Mouse (Mus musculus): ENCODE data around the gene Atp13a1. TPM values are rescaled to one million over a fixed set of nuclear protein-coding genes. Genes with fewer than 3 reads are reported as not detected.

The Atp13a1 gene
- polyA plus RNA-seq, 1 experiment from 2014 or later: 37.2 TPM

DNA sequence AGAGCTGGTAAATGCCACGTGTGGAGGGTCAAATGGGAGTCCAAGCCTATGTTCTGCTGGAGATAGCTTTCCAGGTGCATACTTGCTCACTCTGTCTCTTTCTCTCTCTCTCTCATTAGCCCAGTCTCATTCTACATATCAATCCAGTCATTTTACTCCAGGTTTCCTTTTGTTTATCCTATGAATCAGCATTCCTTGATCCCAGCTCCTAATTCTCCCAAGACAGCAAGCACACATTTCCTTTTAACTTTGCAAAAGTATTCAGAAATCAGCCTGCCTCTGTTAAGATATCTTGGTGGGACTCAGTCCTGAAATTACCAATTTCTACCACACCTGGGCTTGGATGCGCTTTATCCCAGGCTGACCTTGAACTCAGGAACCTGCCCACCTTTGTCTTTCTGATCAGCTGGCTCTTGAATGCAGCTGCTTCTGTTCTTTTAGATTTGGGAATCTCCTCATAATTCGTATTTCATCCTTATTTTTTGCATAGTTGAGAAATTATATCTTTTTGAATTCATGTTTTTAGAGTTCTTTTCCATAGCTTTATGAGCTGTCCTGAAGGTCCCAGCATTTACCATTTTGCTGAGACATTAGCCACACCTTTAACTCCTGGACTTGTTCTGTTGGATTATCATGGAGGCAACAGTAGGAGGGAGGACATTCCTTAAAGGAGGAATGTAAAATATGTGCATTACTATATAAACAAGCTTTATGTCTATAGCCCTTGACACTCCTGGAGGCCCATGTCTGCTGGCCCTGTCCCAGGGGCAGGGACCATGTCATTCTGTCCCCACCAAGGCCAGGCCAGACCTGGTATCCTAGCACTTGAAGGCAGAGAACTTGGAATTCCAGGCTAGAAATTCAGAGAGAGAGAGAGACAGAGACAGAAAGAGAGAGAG, 56.5 kb downstream of the Atp13a1 start:
- no peak for DNase-seq (ENCODE audit: low spot score)

DNA sequence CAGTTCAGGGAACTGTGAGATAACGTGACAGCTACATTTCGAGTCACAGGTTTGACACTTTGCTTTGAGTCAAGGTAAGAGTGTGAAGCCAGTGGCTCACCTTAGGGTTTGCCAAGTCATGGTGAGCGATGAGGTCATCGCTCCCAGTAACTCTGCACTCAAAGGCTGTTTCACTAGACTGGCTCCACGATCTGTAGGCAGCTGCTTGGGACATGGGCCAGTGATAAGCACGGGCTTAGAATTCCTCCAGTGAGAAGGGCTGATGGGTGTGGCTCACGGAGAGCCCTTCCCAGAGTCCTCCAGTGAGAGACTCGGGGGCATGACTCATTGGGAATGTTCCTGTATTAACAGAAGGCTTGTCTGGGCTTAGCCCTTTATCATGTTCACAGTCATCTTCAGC, 58.0 kb downstream of the Atp13a1 start:
- no peak for DNase-seq (ENCODE audit: low spot score)

DNA sequence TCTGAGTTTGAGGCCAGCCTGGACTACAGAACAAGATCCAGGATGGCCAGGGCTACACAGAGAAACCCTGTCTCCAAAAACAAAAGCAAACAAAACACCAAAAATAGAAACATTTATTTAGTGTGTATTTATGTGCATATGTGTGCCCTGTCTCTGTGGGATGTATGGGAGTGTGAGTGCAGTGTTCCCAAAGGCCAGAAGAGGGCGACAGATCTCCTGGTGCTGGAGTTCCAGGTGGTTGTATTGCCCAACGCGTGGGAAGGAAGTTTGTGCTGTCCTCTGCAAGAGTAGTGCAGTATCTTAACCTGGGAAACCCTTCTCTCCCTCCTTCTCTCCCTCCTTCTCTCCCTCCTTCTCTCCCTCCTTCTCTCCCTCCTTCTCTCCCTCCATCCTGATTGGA, 58.9 kb downstream of the Atp13a1 start:
- peak; percentile 36 for DNase-seq (ENCODE audit: low spot score)

DNA sequence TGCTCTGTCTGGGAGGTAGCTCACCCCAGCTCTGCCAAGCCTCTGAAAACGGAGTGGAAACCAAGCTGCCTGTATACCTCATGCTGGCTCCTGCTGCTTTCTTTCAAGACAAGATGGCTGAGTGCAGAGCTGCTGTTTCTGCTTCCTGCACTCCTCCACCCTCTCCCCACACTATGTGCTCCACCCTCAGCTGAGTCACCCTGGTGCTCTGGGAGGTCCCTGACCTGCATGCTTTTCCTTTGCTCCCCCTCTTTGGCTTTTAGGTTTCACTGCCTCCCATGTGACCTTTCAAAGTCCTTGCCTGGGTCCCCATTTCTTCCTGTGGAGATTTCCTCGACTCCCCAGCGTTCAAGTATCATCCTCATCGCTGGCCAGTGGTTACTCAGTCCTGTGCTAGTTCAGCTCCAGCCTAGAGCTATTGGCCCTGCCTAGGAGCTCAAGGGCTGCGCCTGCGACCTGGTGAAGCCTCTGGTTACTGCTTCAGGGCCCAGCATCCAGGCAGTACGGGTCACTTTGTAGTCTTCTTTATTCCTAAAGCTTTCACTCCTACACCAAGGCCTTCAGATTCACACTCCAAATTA, 60.1 kb downstream of the Atp13a1 start:
- no peak for DNase-seq (ENCODE audit: low spot score)

DNA sequence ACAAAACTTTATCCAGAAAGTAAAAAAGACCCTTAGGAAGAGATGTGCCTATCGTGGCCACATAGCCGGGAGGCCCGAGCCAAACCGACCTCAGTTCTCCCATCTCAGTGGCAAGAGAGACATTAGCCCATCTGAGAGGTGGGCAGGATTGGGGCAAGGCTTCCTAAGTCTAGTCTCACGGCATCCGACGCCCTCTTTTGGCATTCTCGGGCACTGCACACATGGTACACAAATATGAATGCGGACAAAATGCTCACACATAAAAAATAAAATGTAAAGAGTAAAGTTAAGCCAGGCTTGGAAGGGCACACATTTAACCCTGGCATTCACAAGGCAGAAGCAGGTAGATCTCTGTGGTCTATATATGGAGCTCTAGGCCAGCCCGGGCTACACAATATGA, 62.9 kb downstream of the Atp13a1 start:
- no peak for DNase-seq (ENCODE audit: low spot score)

Other genes starting within 250 kb of the Atp13a1 start
- 20.1 and 20.7 TPM in 2 replicates for gene Zfp868, start 165.6 kb upstream of the Atp13a1 start, polyA plus RNA-seq (2015; fragmentation: Nextera tagmentation; extraction: Ambion mirVana)
- gene Zfp964, start 136.7 kb upstream of the Atp13a1 start, polyA plus RNA-seq (2015; fragmentation: Nextera tagmentation; extraction: Ambion mirVana): 0.48 and 0.54 TPM in 2 replicates
- gene Zfp869, start 80.4 kb upstream of the Atp13a1 start, polyA plus RNA-seq (2015; fragmentation: Nextera tagmentation; extraction: Ambion mirVana): 23.7 and 26.3 TPM in 2 replicates
- gene Zfp963, start 41.2 kb upstream of the Atp13a1 start, polyA plus RNA-seq (2015; fragmentation: Nextera tagmentation; extraction: Ambion mirVana): 5.3 and 5.4 TPM in 2 replicates
- gene Gm20422, start 16.3 kb upstream of the Atp13a1 start, polyA plus RNA-seq (2015; fragmentation: Nextera tagmentation; extraction: Ambion mirVana): 0.33 and 1.3 TPM in 2 replicates
- gene Zfp866, start within 50 bp of the Atp13a1 start, polyA plus RNA-seq (2015; fragmentation: Nextera tagmentation; extraction: Ambion mirVana): 18.3 and 22.1 TPM in 2 replicates
- gene Gmip, start 17.5 kb downstream of the Atp13a1 start, polyA plus RNA-seq (2015; fragmentation: Nextera tagmentation; extraction: Ambion mirVana): 30.9 and 35.0 TPM in 2 replicates
- gene Lpar2, start 31.3 kb downstream of the Atp13a1 start, polyA plus RNA-seq (2015; fragmentation: Nextera tagmentation; extraction: Ambion mirVana): 0.31 and 0.53 TPM in 2 replicates
- gene Pbx4, start 41.3 kb downstream of the Atp13a1 start, polyA plus RNA-seq (2015; fragmentation: Nextera tagmentation; extraction: Ambion mirVana): 15.1 and 18.3 TPM in 2 replicates
- 0.09 and 0.16 TPM in 2 replicates for gene Cilp2, start 96.5 kb downstream of the Atp13a1 start, polyA plus RNA-seq (2015; fragmentation: Nextera tagmentation; extraction: Ambion mirVana)
- 5.0 and 5.1 TPM in 2 replicates for gene Tssk6, start 111.0 kb downstream of the Atp13a1 start, polyA plus RNA-seq (2015; fragmentation: Nextera tagmentation; extraction: Ambion mirVana)
- gene Ndufa13, start 111.4 kb downstream of the Atp13a1 start, polyA plus RNA-seq (2015; fragmentation: Nextera tagmentation; extraction: Ambion mirVana): 228 and 241 TPM in 2 replicates
- gene Yjefn3, start 111.5 kb downstream of the Atp13a1 start, polyA plus RNA-seq (2015; fragmentation: Nextera tagmentation; extraction: Ambion mirVana): 3.7 and 4.0 TPM in 2 replicates
- gene Gatad2a, start 205.2 kb downstream of the Atp13a1 start, polyA plus RNA-seq (2015; fragmentation: Nextera tagmentation; extraction: Ambion mirVana): 60.6 and 60.8 TPM in 2 replicates